Mouse (Mus musculus): ENCODE data around the gene Krt18.
"Not testable (repeated sequence)": the region's sequence is repeated elsewhere in the genome, so short reads cannot be mapped to it uniquely, and the experiment has no call there.

Gene Krt18

GRCm38 (mm10) chr15:102028040-102028439 is at the start of gene Krt18:
Gene Krt18, plus strand, starts transcription at chr15:102028180.
- DNase-seq (ENCODE audit: low spot score): no peak

- DNase-seq (ENCODE audit: low spot score): peak; percentile 78
Observed at GRCm38 (mm10) chr15:101980849-101981248, 47.1 kb upstream of the Krt18 start.

- DNase-seq (ENCODE audit: low spot score): no peak
Observed at GRCm38 (mm10) chr15:101983315-101983948, 44.5 kb upstream of the Krt18 start.

GRCm38 (mm10) chr15:101983949-101984601 is 43.9 kb upstream of the Krt18 start:
- peak; percentile 94 for DNase-seq (ENCODE audit: low spot score)

- no peak for DNase-seq (ENCODE audit: low spot score)
Observed at GRCm38 (mm10) chr15:101984746-101985145, 43.2 kb upstream of the Krt18 start.

- DNase-seq (ENCODE audit: low spot score): peak; percentile 84
Observed at GRCm38 (mm10) chr15:101988119-101988518, 39.9 kb upstream of the Krt18 start.

- no peak for DNase-seq (ENCODE audit: low spot score)
Observed at GRCm38 (mm10) chr15:101988714-101989113, 39.3 kb upstream of the Krt18 start.

GRCm38 (mm10) chr15:101990946-101991345 is 37.0 kb upstream of the Krt18 start:
- no peak for DNase-seq (ENCODE audit: low spot score)

- no peak for DNase-seq (ENCODE audit: low spot score)
Observed at GRCm38 (mm10) chr15:101994365-101994764, 33.6 kb upstream of the Krt18 start.

GRCm38 (mm10) chr15:101995484-101996236 is 32.3 kb upstream of the Krt18 start:
- no peak for DNase-seq (ENCODE audit: low spot score)

GRCm38 (mm10) chr15:101996450-101997078 is 31.4 kb upstream of the Krt18 start:
- not testable (repeated sequence) for DNase-seq (ENCODE audit: low spot score)

GRCm38 (mm10) chr15:101999156-101999555 is 28.8 kb upstream of the Krt18 start:
- DNase-seq (ENCODE audit: low spot score): no peak

- DNase-seq (ENCODE audit: low spot score): no peak
Observed at GRCm38 (mm10) chr15:101999676-102000335, 28.2 kb upstream of the Krt18 start.

- peak; percentile 63 for DNase-seq (ENCODE audit: low spot score)
Observed at GRCm38 (mm10) chr15:102002646-102003488, 25.1 kb upstream of the Krt18 start.

GRCm38 (mm10) chr15:102003516-102003915 is 24.5 kb upstream of the Krt18 start:
- DNase-seq (ENCODE audit: low spot score): no peak

GRCm38 (mm10) chr15:102004189-102004588 is 23.8 kb upstream of the Krt18 start, which contains the start of gene Krt8:
Gene Krt8, minus strand, starts transcription at chr15:102004482.
- DNase-seq (ENCODE audit: low spot score): peak; percentile 85

- DNase-seq (ENCODE audit: low spot score): no peak
Observed at GRCm38 (mm10) chr15:102005290-102005689, 22.7 kb upstream of the Krt18 start.

GRCm38 (mm10) chr15:102006317-102006716 is 21.7 kb upstream of the Krt18 start:
- DNase-seq (ENCODE audit: low spot score): peak; percentile 67

- no peak for DNase-seq (ENCODE audit: low spot score)
Observed at GRCm38 (mm10) chr15:102007097-102008069, 20.6 kb upstream of the Krt18 start.
